Mouse (Mus musculus) left cerebral cortex, postnatal 36 days (tissue): ENCODE results near the gene Mcu. TPM values are rescaled to one million over a fixed set of nuclear protein-coding genes. Genes with fewer than 3 reads are reported as not detected.

Experiments used
- DNase-seq, 2 experiments: peaks; one replicate each; pipeline ENCODE4 v3.0.0; 2021 to 2022; ENCODE audit warnings: low spot score in 2 of 2, mixed read lengths in 1 of 2
- intact Hi-C: fragments of 180-260 bp; cut with DNase I; formaldehyde crosslinking; loops from one replicate; pipeline ENCODE4 v1.15.1; 2025
- total RNA-seq, 2 experiments: library from RNA; stranded (reverse); gene quantifications; 2 replicates each; pipeline ENCODE4 v1.2.3; 2021

Gene Mcu
- total RNA-seq, 2 experiments from 2014 or later, result 34.5 to 36.5 TPM

GRCm38 (mm10) chr10:59510713-59511426 is 105.6 kb downstream of the Mcu start:
- intact Hi-C loops, result no loop called here
- no peak for DNase-seq

- no peak for DNase-seq
Observed at GRCm38 (mm10) chr10:59509197-59509596, 107.3 kb downstream of the Mcu start.

GRCm38 (mm10) chr10:59506711-59507110 is 109.8 kb downstream of the Mcu start:
- intact Hi-C loops, result no loop called here

More at GRCm38 (mm10) chr10:59509197-59509596, 107.3 kb downstream of the Mcu start:
- intact Hi-C loops, result no loop called here

GRCm38 (mm10) chr10:59504291-59504690 is 112.2 kb downstream of the Mcu start:
- intact Hi-C loops, result loop anchor here (5.0 kb wide), 1 partner anchor 198 kb away; the partner anchor contains the start of gene Micu1
- DNase-seq, result no peak

More at GRCm38 (mm10) chr10:59506711-59507110, 109.8 kb downstream of the Mcu start:
- DNase-seq, result no peak

- intact Hi-C loops, result loop anchor here (5.0 kb wide), 1 partner anchor 199 kb away; the partner anchor contains the start of gene Micu1
- DNase-seq, result peak; percentile 52 to 56
Observed at GRCm38 (mm10) chr10:59503433-59504210, 112.9 kb downstream of the Mcu start.

GRCm38 (mm10) chr10:59502381-59502780 is 114.1 kb downstream of the Mcu start:
- intact Hi-C loops, result loop anchor here (5.0 kb wide), 1 partner anchor 200 kb away; the partner anchor contains the start of gene Micu1

GRCm38 (mm10) chr10:59501761-59502160 is 114.7 kb downstream of the Mcu start:
- intact Hi-C loops, result loop anchor here (5.0 kb wide), 1 partner anchor 201 kb away; the partner anchor contains the start of gene Micu1

More at GRCm38 (mm10) chr10:59502381-59502780, 114.1 kb downstream of the Mcu start:
- no peak for DNase-seq

GRCm38 (mm10) chr10:59500225-59500624 is 116.3 kb downstream of the Mcu start:
- DNase-seq, result no peak
- intact Hi-C loops, result loop anchor here (5.0 kb wide), 1 partner anchor 202 kb away; the partner anchor contains the start of gene Micu1

More at GRCm38 (mm10) chr10:59501761-59502160, 114.7 kb downstream of the Mcu start:
- DNase-seq, result no peak

- DNase-seq, result no peak
- intact Hi-C loops, result no loop called here
Observed at GRCm38 (mm10) chr10:59497019-59497418, 119.5 kb downstream of the Mcu start.

GRCm38 (mm10) chr10:59494917-59495316 is 121.6 kb downstream of the Mcu start:
- intact Hi-C loops, result loop anchor here (5.0 kb wide), 2 partner anchors 122 to 372 kb away; partner anchors contain the start of genes Gm10322 and Mcu
- no peak for DNase-seq

- no peak for DNase-seq
- intact Hi-C loops, result loop anchor here (5.0 kb wide), 2 partner anchors 123 to 373 kb away; partner anchors contain the start of genes Gm10322 and Mcu
Observed at GRCm38 (mm10) chr10:59494044-59494443, 122.4 kb downstream of the Mcu start.

- DNase-seq, result no peak
- intact Hi-C loops, result loop anchor here (5.0 kb wide), 2 partner anchors 126 to 376 kb away; partner anchors contain the start of genes Gm10322 and Mcu
Observed at GRCm38 (mm10) chr10:59490920-59491319, 125.6 kb downstream of the Mcu start.

GRCm38 (mm10) chr10:59489411-59489810 is 127.1 kb downstream of the Mcu start:
- intact Hi-C loops, result no loop called here
- no peak for DNase-seq

GRCm38 (mm10) chr10:59487351-59487750 is 129.1 kb downstream of the Mcu start:
- intact Hi-C loops, result no loop called here

GRCm38 (mm10) chr10:59484318-59484717 is 132.2 kb downstream of the Mcu start:
- intact Hi-C loops, result no loop called here
- no peak for DNase-seq

More at GRCm38 (mm10) chr10:59487351-59487750, 129.1 kb downstream of the Mcu start:
- DNase-seq, result no peak

GRCm38 (mm10) chr10:59481381-59481780 is 135.1 kb downstream of the Mcu start:
- DNase-seq, result no peak
- intact Hi-C loops, result no loop called here

- intact Hi-C loops, result no loop called here
- DNase-seq, result peak; percentile 18 to 23
Observed at GRCm38 (mm10) chr10:59470451-59470850, 146.0 kb downstream of the Mcu start.

- no peak for DNase-seq
- intact Hi-C loops, result no loop called here
Observed at GRCm38 (mm10) chr10:59467297-59467696, 149.2 kb downstream of the Mcu start.

- intact Hi-C loops, result no loop called here
- DNase-seq, result no peak
Observed at GRCm38 (mm10) chr10:59466626-59467025, 149.9 kb downstream of the Mcu start.

GRCm38 (mm10) chr10:59465546-59465945 is 150.9 kb downstream of the Mcu start:
- intact Hi-C loops, result no loop called here
- DNase-seq, result no peak
